Mouse (Mus musculus): Measurements from ENCODE around the gene Plaa. TPM values are rescaled to one million over a fixed set of nuclear protein-coding genes. Genes with fewer than 3 reads are reported as not detected.

Plaa gene
- total and polyA plus RNA-seq, 3 experiments, result 61.0 to 136 (median 134) TPM

- TF ChIP-seq MEF2A (IDR thresholded peaks at IDR 0.05; ENCODE audit: borderline replicate concordance, low read depth, low read length), result no peak
- TF ChIP-seq CTCF (conservative IDR thresholded peaks at IDR 0.05 in 1 of 2, IDR thresholded peaks at IDR 0.05 in 1 of 2; ENCODE audit: low read depth in 2 of 2, low read length in 2 of 2), result no peak
- TF ChIP-seq USF2 (conservative IDR thresholded peaks at IDR 0.05; ENCODE audit: low read depth, low read length), result no peak
- peak; percentile 74 for TF ChIP-seq ZNF384 (IDR thresholded peaks at IDR 0.05; ENCODE audit: low read depth, low read length)
- dilution Hi-C loops (cut with MboI; ENCODE audit: extremely low pct_ligation_motif_present, extremely low pct_unique_long_range_greater_than_20kb, low sequenced_read_pairs), result no loop called here
- no peak overlapping the region for H3K27ac ChIP-seq (ENCODE audit: insufficient read depth, low read depth)
- H3K27me3 ChIP-seq (replicated peaks), result no peaks in the 10 kb centered on the region
- peak overlapping the region in 1 of 3 experiments; percentile 75 for H3K4me3 ChIP-seq (replicated peaks in 1 of 3; ENCODE audit: low read depth in 2 of 3, low read length in 2 of 3, poor library complexity in 1 of 3)
- in situ Hi-C loops (cut with MboI; ENCODE audit: low pct_ligation_motif_present, low pct_unique_long_range_greater_than_20kb, low sequenced_read_pairs), result no loop called here
- no peaks in the 10 kb centered on the region for H3K36me3 ChIP-seq (replicated peaks in 1 of 2; ENCODE audit: control insufficient read depth in 1 of 2, insufficient read depth in 1 of 2, low read length in 1 of 2)
- peak overlapping the region; percentile 81 for H3K4me2 ChIP-seq (ENCODE audit: insufficient read depth, low read depth, poor library complexity, severe bottlenecking)
- peaks cover 0 to 19% of the 10 kb centered on the region in 2 experiments; a peak in 3 of 4 replicates for H3K4me1 ChIP-seq (ENCODE audit: control insufficient read depth in 1 of 2, insufficient read depth in 2 of 2)
- H3K9ac ChIP-seq (ENCODE audit: insufficient read depth, low read depth), result no peak overlapping the region
- no peaks in the 10 kb centered on the region for H3K9me3 ChIP-seq (replicated peaks; ENCODE audit: low read length)
- no peak for DNase-seq (ENCODE audit: extremely low read depth)
- H3K79me2 ChIP-seq (replicated peaks; ENCODE audit: control insufficient read depth, extremely low read depth, insufficient read depth, poor library complexity, severe bottlenecking), result peaks cover 16% of the 10 kb centered on the region
Observed at GRCm38 (mm10) chr4:94554955-94555494, 48.0 kb downstream of the Plaa start.

DNA sequence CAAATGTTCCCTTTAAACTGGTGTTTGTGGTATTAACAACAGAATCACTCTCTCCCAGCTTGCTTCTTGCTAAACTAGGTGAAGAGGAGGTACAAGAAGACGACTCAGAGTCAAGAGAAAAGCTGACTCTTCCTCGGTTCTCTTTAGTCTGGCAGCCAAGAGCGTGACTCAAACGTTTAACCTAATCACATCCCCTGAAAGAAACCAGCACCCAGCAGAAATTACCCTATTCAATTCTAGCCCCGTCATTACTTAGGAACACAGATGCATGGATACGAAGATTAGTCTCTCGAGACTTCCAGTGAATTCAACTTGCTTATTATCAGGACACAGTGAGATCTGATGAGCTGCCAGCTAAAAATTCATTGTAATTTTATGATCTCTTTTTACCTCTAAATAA lies 58.7 kb downstream of the Plaa start:
- Histone ChIP-seq H3K4me2 (ENCODE audit: insufficient read depth, low read depth, poor library complexity, severe bottlenecking) (no peak overlapping the region), H3K4me1 (ENCODE audit: control insufficient read depth in 1 of 2, insufficient read depth in 2 of 2) (no peaks in the 10 kb centered on the region), H3K27ac (ENCODE audit: insufficient read depth, low read depth) (no peak overlapping the region), H3K36me3 (replicated peaks in 1 of 2; ENCODE audit: control insufficient read depth in 1 of 2, insufficient read depth in 1 of 2, low read length in 1 of 2) (peaks cover 0 to 42% of the 10 kb centered on the region in 2 experiments), H3K79me2 (replicated peaks; ENCODE audit: control insufficient read depth, extremely low read depth, insufficient read depth, poor library complexity, severe bottlenecking) (no peaks in the 10 kb centered on the region), H3K4me3 (replicated peaks in 1 of 3; ENCODE audit: low read depth in 2 of 3, low read length in 2 of 3, poor library complexity in 1 of 3) (no peak overlapping the region), H3K9me3 (replicated peaks; ENCODE audit: low read length) (no peaks in the 10 kb centered on the region), H3K27me3 (replicated peaks) (no peaks in the 10 kb centered on the region), H3K9ac (ENCODE audit: insufficient read depth, low read depth) (no peak overlapping the region)
- in situ Hi-C loops (cut with MboI; ENCODE audit: low pct_ligation_motif_present, low pct_unique_long_range_greater_than_20kb, low sequenced_read_pairs), result no loop called here
- no peak for DNase-seq (ENCODE audit: extremely low read depth)
- no peak for TF ChIP-seq ZKSCAN1 (IDR thresholded peaks at IDR 0.05; ENCODE audit: borderline replicate concordance, low read depth, low read length)
- no peak for TF ChIP-seq ZC3H11A (IDR thresholded peaks at IDR 0.05; ENCODE audit: low read depth, low read length)
- no peak for TF ChIP-seq TBP (conservative IDR thresholded peaks at IDR 0.05; ENCODE audit: low read depth, low read length)
- no peak for TF ChIP-seq PAX5 (IDR thresholded peaks at IDR 0.05; ENCODE audit: low read length)
- dilution Hi-C loops (cut with MboI; ENCODE audit: extremely low pct_ligation_motif_present, extremely low pct_unique_long_range_greater_than_20kb, low sequenced_read_pairs), result no loop called here

GRCm38 (mm10) chr4:94543041-94543440 lies 60.0 kb downstream of the Plaa start:
- dilution Hi-C loops (cut with MboI; ENCODE audit: extremely low pct_ligation_motif_present, extremely low pct_unique_long_range_greater_than_20kb, low sequenced_read_pairs), result no loop called here
- Histone ChIP-seq H3K27ac (ENCODE audit: insufficient read depth, low read depth) (no peak overlapping the region), H3K36me3 (replicated peaks in 1 of 2; ENCODE audit: control insufficient read depth in 1 of 2, insufficient read depth in 1 of 2, low read length in 1 of 2) (peaks cover 4 to 49% of the 10 kb centered on the region in 2 experiments), H3K4me3 (replicated peaks in 1 of 3; ENCODE audit: low read depth in 2 of 3, low read length in 2 of 3, poor library complexity in 1 of 3) (no peak overlapping the region), H3K9me3 (replicated peaks; ENCODE audit: low read length) (no peaks in the 10 kb centered on the region), H3K4me1 (ENCODE audit: control insufficient read depth in 1 of 2, insufficient read depth in 2 of 2) (no peaks in the 10 kb centered on the region), H3K79me2 (replicated peaks; ENCODE audit: control insufficient read depth, extremely low read depth, insufficient read depth, poor library complexity, severe bottlenecking) (no peaks in the 10 kb centered on the region), H3K4me2 (ENCODE audit: insufficient read depth, low read depth, poor library complexity, severe bottlenecking) (no peak overlapping the region), H3K9ac (ENCODE audit: insufficient read depth, low read depth) (no peak overlapping the region), H3K27me3 (replicated peaks) (no peaks in the 10 kb centered on the region)
- peak; percentile 24 for DNase-seq (ENCODE audit: extremely low read depth)
- TF ChIP-seq NELFE (IDR thresholded peaks at IDR 0.05; ENCODE audit: low read depth, low read length) (no peak), CTCF (conservative IDR thresholded peaks at IDR 0.05 in 1 of 2, IDR thresholded peaks at IDR 0.05 in 1 of 2; ENCODE audit: low read depth in 2 of 2, low read length in 2 of 2) (peak in 1 of 2 experiments; percentile 37; a peak in 2 of 4 replicates)
- in situ Hi-C loops (cut with MboI; ENCODE audit: low pct_ligation_motif_present, low pct_unique_long_range_greater_than_20kb, low sequenced_read_pairs), result no loop called here
